Mouse (Mus musculus) MN1 (cell line): ENCODE measurements around the gene Rhox4d.
"Not testable (repeated sequence)": the region's sequence is repeated elsewhere in the genome, so short reads cannot be mapped to it uniquely, and the experiment has no call there.

ENCODE experiments used
- DNase-seq: peaks from one replicate; pipeline ENCODE4 v3.0.0-alpha.2; 2016; ENCODE audit warnings: low spot score

The Rhox4d gene

DNA sequence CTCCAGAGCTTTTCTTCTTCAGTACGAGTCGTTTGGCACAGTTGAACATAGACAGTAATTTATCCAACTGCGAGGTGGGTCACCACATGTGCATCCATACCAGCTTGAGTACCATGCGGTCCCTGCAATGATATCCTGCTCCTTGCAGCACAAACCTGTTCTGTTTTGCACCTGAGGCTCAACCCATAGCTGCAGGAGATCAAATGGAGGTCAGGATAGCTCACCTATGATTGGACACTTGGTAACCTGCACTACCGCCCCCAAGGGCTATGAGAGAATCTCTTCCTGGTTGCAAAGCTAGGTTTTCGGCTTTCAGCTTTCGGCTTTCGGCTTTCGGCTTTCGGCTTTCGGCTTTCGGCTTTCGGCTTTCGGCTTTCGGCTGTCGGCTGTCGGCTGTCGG is at the start of gene Rhox4d:
Rhox4d (plus strand) TSS at position 301 of the 400 bp plus-strand sequence.
- not testable (repeated sequence) for DNase-seq

GRCm38 (mm10) chrX:37480037-37480436 is 34.1 kb upstream of the Rhox4d start, which contains the start of gene Rhox4c:
Gene Rhox4c (plus strand): TSS chrX:37480337.
- not testable (repeated sequence) for DNase-seq

DNA sequence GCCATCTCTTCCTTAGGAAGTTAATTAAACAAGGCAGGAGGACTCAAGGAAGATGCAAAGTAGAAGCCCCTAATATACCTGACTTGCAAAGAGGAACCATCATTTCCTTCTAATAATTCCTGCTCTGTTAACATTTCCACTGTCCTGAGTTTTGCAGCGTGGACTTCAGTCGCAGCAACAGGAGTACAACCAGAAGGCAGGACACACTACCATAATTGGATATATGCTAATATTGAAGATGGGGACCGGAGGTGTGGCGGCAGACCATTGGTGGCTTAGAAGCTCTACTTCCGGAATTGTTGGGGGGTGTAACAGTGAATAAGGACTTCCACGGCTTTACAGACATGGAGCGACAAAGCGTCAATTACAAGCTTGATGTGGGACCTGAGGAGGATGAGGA is 16.0 kb downstream of the Rhox4d start, which contains the start of gene Rhox2e:
Rhox2e (plus strand) TSS at position 301 of the 400 bp plus-strand sequence.
- DNase-seq = not testable (repeated sequence)

DNA sequence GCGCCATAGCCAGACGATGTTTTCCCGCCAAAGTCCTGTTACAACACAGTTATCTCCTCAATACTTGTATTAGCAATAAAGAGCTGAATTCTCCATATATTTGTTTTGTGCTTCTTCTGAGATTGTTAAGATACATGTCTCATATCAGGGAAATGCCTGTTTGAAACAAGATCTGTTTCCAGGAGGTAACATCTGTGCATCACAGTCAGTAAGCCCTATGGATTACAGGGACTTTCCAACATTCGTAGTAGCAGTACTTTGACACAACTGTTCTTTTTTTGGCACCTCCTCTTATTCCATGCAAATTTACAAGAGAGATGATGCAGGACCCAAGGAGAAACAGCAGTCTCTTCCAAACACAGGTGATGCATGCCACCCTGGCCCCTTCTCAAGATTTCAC is 27.6 kb downstream of the Rhox4d start, which contains the start of gene Rhox3e:
Rhox3e (plus strand) TSS at position 301 of the 400 bp plus-strand sequence.
- DNase-seq = not testable (repeated sequence)

GRCm38 (mm10) chrX:37557112-37557511 is 43.0 kb downstream of the Rhox4d start, which contains the start of gene Rhox4e:
Gene Rhox4e (plus strand): TSS chrX:37557412.
- DNase-seq = not testable (repeated sequence)
